Mouse (Mus musculus) hindbrain, embryonic 15.5 days (tissue): ENCODE measurements at regions not wholly inside any gene's neighbourhood (a gene's known extent, or its start where the extent isn't known, plus 50 kb on each side); places are given as distances from the start of the nearest gene placed in this dataset.
"Not testable (repeated sequence)": the region's sequence is repeated elsewhere in the genome, so short reads cannot be mapped to it uniquely, and the experiment has no call there.

Source experiments
- ATAC-seq: fragments of 200-750 bp; cut with Nextera tagmentation; 2 replicates; pipeline ENCODE4 v1.8.0; 2017; ENCODE audit warnings: low read depth, moderate number of reproducible peaks, moderate TSS enrichment; ENCODE audit not compliant: low FRiP score
- H3K27ac ChIP-seq: fragments of 300-500 bp; sonication (generic); replicated peaks from 2 replicates; pipeline ENCODE4 v1.5.1; 2015; ENCODE audit warnings: mild to moderate bottlenecking, inconsistent platforms
- H3K27me3 ChIP-seq: fragments of 300-500 bp; sonication (generic); 2 replicates; pipeline ENCODE4 v1.6.1; 2015; ENCODE audit warnings: control low read depth, inconsistent platforms
- H3K36me3 ChIP-seq: fragments of 300-500 bp; sonication (generic); 2 replicates; pipeline ENCODE4 v1.6.1; 2015; ENCODE audit warnings: control low read depth, inconsistent platforms
- H3K4me1 ChIP-seq: fragments of 300-500 bp; sonication (generic); replicated peaks from 2 replicates; pipeline ENCODE4 v1.6.1; 2015; ENCODE audit warnings: control low read depth, inconsistent platforms
- H3K4me2 ChIP-seq: fragments of 300-500 bp; sonication (generic); 2 replicates; pipeline ENCODE4 v1.6.1; 2015; ENCODE audit warnings: moderate library complexity, mild to moderate bottlenecking, inconsistent platforms
- H3K4me3 ChIP-seq: fragments of 300-500 bp; sonication (generic); 2 replicates; pipeline ENCODE4 v1.5.1; 2015; ENCODE audit warnings: mild to moderate bottlenecking, inconsistent platforms
- H3K9ac ChIP-seq: fragments of 300-500 bp; sonication (generic); 2 replicates; pipeline ENCODE4 v1.6.1; 2015; ENCODE audit warnings: inconsistent platforms
- H3K9me3 ChIP-seq: fragments of 300-500 bp; sonication (generic); 2 replicates; pipeline ENCODE4 v1.6.1; 2016; ENCODE audit warnings: control low read depth, inconsistent platforms
- WGBS: fragments of 180-500 bp; shearing (Covaris S2); methylation state at CpG from one replicate; pipeline ENCODE4 v1.1.7; 2015; 5-methylcytosine and 5-hydroxymethylcytosine counted together

DNA sequence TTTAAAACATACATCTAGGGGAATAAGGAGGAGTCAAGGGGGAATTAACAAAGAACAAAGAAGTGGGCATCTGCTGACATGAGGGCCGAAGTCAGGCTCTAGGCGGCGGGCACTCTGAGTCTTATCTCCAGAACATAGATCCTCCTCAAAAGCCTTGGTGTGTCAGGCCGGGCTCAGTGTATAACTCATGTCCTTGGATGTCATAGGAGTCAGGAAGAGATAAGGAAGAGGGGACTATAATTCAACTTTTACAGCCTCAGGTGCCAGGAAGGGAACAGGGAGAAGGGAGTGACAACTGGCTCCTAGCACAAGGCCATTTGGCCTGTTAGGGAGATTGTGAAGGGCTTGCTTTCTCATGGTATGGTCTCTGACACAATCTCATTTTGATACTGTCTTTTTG lies 185.9 kb upstream of the Ube2e2 start:
- H3K27me3 ChIP-seq, H3K36me3 ChIP-seq, H3K4me3 ChIP-seq, H3K4me2 ChIP-seq, H3K9ac ChIP-seq, ATAC-seq, H3K4me1 ChIP-seq, H3K27ac ChIP-seq: not testable (repeated sequence)
- H3K9me3 ChIP-seq, result 0 out of 2 replicates have a peak, but pooled peaks cover 11% of the 10 kb centered on the region
- WGBS, result 90% methylated on average over 4 of the region's 4 CpGs

DNA sequence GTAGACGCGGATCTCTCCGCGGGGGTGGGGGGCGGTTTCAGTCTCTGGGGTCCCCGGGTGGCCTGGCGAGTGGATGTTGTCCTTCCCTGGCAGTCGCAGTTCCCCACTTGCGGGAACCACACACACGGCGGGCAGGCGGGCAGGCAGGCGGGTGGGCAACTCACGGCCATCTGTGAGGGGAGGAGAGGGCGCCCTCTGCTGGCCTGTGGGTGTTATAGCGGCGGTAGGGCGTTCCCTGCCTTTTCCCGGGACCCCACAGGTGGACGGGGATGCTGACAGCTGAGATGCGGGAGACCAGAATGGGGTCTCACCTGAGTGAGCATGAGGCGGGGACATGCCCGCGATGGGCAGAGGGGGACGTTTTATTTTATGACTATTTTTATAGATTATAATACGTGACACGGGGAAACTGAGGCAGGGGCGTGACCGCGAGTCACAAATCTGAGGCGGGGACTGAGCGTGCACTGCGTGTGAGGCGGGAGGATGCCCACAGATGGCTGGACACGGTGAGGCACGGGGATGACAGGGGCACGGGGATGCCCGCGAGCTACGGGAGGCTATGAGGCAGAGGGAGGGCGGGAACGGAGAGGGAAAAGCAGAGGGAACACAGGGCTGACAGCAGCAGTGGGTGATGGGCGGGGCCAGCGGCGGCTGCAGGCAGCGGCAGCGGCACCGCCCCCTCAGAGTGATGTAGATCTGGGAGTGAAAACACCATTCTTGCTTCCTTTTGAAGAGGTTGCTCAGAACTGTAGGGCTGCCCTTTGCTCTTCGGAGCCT lies 148.1 kb upstream of the Ube2e2 start:
- Histone ChIP-seq H3K9me3 (no peaks in the 10 kb centered on the region), H3K27ac (peak overlapping the region; percentile 18; the same call in 1 of the 2 replicates), H3K9ac (peak overlapping the region; percentile 53), H3K4me3 (peak overlapping the region; percentile 50), H3K4me2 (peak overlapping the region; percentile 81), H3K36me3 (no peaks in the 10 kb centered on the region), H3K27me3 (0 out of 2 replicates have a peak, but pooled peaks cover 4% of the 10 kb centered on the region), H3K4me1 (no peaks in the 10 kb centered on the region)
- peak; percentile 93 for ATAC-seq
- 2% methylated on average over 48 of the region's 49 CpGs for WGBS

DNA sequence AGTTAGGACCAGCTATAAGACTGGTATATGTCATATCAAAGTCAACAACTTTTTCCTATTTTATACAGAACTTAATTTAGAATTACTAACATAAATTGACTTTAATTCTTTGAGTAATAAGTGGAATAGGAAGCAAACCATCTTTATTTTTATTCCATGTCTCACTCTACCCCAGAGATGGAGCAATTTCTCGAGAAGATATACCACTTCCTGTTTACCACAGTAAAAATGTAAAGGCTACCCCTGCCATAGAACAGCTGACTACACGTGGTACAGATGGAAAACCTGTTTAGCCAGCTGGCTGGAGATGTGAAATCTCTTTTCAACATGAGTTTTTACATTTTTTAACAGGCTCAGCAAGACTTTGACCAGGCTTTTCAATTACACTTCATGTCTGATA lies 126.0 kb upstream of the Ube2e2 start:
- Histone ChIP-seq H3K27me3 (no peaks in the 10 kb centered on the region), H3K4me1 (no peaks in the 10 kb centered on the region), H3K4me2 (no peak overlapping the region), H3K4me3 (no peak overlapping the region), H3K36me3 (no peaks in the 10 kb centered on the region), H3K9ac (no peak overlapping the region), H3K27ac (no peak overlapping the region), H3K9me3 (no peaks in the 10 kb centered on the region)
- ATAC-seq, result no peak
- WGBS, result 53% methylated on average over 2 of the region's 2 CpGs

DNA sequence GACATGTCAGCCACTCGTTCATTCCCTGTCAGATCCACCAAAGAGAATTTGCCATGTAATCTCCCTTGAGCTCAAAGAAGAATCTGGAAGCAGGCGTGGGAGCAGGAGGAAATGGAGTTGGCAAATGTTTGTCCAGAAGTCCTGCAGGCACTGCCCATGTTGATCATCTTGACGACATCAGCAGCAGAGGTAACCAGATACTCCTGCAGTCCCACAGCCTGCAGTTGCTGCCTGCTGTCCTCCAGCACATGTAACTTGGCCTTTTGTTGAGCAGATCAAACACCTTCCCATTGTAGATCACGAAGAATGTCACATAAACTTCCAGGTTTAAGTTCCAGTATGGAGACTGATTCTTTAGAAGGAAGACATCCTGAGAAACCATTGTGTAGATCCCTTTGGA lies 121.3 kb upstream of the Ube2e2 start:
- Histone ChIP-seq H3K9me3 (no peaks in the 10 kb centered on the region), H3K27me3 (no peaks in the 10 kb centered on the region), H3K4me2 (no peak overlapping the region), H3K27ac (no peak overlapping the region), H3K9ac (no peak overlapping the region), H3K4me1 (no peaks in the 10 kb centered on the region), H3K4me3 (no peak overlapping the region), H3K36me3 (no peaks in the 10 kb centered on the region)
- 78% methylated on average over 4 of the region's 4 CpGs for WGBS
- ATAC-seq, result no peak

DNA sequence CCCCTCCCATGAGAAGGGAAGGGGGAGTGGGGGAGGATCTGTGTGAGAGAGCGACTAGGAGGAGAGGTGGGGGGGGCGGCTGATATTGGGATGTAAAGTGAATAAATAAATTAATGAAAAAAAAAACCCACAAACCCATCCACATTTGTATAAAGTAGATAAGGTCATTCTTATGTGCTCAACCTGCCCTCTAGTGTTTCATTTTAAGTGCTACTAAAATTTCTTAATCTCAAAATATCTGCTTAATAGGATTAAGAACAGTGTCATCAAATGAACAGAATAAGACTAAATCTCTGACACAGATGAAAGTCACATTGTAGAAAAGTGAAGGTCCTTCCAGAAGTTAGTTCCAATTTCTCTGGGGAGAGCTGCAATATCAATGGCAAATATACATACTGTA lies 119.5 kb upstream of the Ube2e2 start:
- not testable (repeated sequence) for H3K4me2 ChIP-seq, H3K9ac ChIP-seq, ATAC-seq, H3K4me3 ChIP-seq, H3K27ac ChIP-seq, H3K4me1 ChIP-seq, H3K27me3 ChIP-seq, H3K9me3 ChIP-seq, H3K36me3 ChIP-seq
- 84% methylated on average over 2 of the region's 2 CpGs for WGBS

DNA sequence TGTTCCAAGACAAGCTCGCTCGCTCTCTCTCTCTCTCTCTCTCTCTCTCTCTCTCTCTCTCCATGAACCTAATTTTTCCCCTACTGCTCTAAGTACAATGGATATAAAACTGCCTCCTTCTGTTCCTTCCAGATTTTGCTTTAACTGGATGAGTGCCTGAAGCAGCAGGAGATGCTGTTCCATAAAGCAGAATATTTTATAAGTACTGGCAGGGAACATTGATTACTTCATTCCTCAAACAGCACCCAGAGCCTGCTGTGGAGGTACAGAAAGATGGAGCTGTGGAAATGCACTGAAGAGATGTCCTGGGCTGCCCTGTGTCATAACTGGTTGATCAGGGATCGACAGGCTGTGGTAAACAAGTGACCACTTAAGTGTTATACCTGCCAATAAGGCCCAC lies 89.8 kb upstream of the Ube2e2 start:
- H3K4me3 ChIP-seq, result no peak overlapping the region
- H3K9ac ChIP-seq, result no peak overlapping the region
- WGBS, result 80% methylated on average over 3 of the region's 3 CpGs
- H3K27ac ChIP-seq, result no peak overlapping the region
- H3K4me1 ChIP-seq, result no peaks in the 10 kb centered on the region
- no peaks in the 10 kb centered on the region for H3K27me3 ChIP-seq
- no peaks in the 10 kb centered on the region for H3K9me3 ChIP-seq
- H3K36me3 ChIP-seq, result no peaks in the 10 kb centered on the region
- no peak overlapping the region for H3K4me2 ChIP-seq
- no peak for ATAC-seq

DNA sequence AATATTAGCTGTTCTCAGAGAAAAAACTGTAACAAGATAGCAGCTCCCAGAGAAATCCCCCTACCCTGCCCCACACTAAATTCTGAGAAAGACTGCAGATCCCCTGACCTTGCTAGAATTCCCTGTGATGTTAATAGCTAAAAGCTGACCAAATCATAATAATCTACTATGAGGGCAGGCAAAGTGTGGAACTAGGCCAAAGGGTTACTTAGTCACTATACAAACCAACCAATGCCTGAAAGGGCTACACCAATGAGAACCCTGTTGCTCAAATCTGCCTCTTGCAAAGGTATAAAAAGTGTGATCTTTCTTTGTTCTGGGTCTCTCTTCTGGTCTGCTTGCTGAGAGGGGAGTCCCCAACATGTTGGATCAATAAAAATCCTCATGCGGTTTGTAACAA lies 69.8 kb upstream of the Ube2e2 start:
- H3K27me3 ChIP-seq, result no peaks in the 10 kb centered on the region
- ATAC-seq, result no peak
- no peaks in the 10 kb centered on the region for H3K4me1 ChIP-seq
- H3K36me3 ChIP-seq, result no peaks in the 10 kb centered on the region
- H3K9me3 ChIP-seq, result no peaks in the 10 kb centered on the region
- H3K9ac ChIP-seq, result no peak overlapping the region
- 91% methylated on average over 1 of the region's 1 CpGs for WGBS
- H3K4me2 ChIP-seq, result no peak overlapping the region
- no peak overlapping the region for H3K27ac ChIP-seq
- no peak overlapping the region for H3K4me3 ChIP-seq

DNA sequence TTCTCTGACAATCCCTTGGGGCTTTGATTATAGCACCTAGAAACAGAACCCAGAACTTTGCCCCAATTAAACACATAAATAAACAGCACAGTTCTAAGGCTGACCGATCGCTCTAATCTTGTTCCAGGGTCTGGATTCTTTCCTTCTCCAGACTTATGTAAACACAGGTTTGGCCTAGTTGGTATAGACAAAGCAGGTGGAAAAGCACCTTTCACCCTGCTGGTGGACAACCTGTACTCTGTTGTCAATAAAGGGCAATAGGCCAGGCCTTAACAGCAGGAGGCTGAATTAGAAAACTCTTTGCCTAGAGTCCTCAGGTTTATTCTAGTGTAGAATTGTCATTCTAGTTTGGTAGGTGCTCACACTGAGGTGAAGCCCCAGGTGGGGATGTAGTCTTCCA lies 69.2 kb upstream of the Ube2e2 start:
- Histone ChIP-seq H3K4me1 (no peaks in the 10 kb centered on the region), H3K9ac (no peak overlapping the region), H3K27ac (no peak overlapping the region), H3K4me3 (no peak overlapping the region), H3K4me2 (no peak overlapping the region), H3K27me3 (no peaks in the 10 kb centered on the region), H3K36me3 (no peaks in the 10 kb centered on the region), H3K9me3 (no peaks in the 10 kb centered on the region)
- 86% methylated on average over 2 of the region's 2 CpGs for WGBS
- ATAC-seq, result no peak
